Mouse (Mus musculus): ENCODE data around the gene Pla2g16. TPM values are rescaled to one million over a fixed set of nuclear protein-coding genes. Genes with fewer than 3 reads are reported as not detected.

Gene Pla2g16
- polyA plus RNA-seq, 1 experiment from 2014 or later = 18.1 TPM

- H3K9me3 ChIP-seq (ENCODE audit: control insufficient read depth, low read length) = no peaks in the 10 kb centered on the region
Measured at GRCm38 (mm10) chr19:7633786-7634185, 76.5 kb downstream of the Pla2g16 start.

More at GRCm38 (mm10) chr19:7633786-7634185, 76.5 kb downstream of the Pla2g16 start:
- WGBS = 72% methylated on average over 1 of the region's 1 CpGs
- no peak overlapping the region for H3K9ac ChIP-seq (ENCODE audit: low read depth, low read length)
- H3K4me3 ChIP-seq (ENCODE audit: low read depth, low read length) = no peak overlapping the region
- H3K4me2 ChIP-seq (ENCODE audit: low read depth, low read length) = no peak overlapping the region
- H3K36me3 ChIP-seq (ENCODE audit: control insufficient read depth, insufficient read depth, low read length) = no peaks in the 10 kb centered on the region
- no peaks in the 10 kb centered on the region for H3K4me1 ChIP-seq (ENCODE audit: control insufficient read depth, insufficient read depth, low read length)
- H3K27ac ChIP-seq (replicated peaks; ENCODE audit: low read depth, low read length) = no peak overlapping the region
- no peak for ATAC-seq (ENCODE audit: low read depth)
- H3K27me3 ChIP-seq (replicated peaks; ENCODE audit: control insufficient read depth, insufficient read depth, low read length) = no peaks in the 10 kb centered on the region
- no peak for DNase-seq (ENCODE audit: low spot score)

Other genes starting within 250 kb of the Pla2g16 start
- gene Mark2, start 215.6 kb upstream of the Pla2g16 start, polyA plus RNA-seq (2014; fragmentation: Nextera tagmentation; extraction: Ambion mirVana) = 42.0 and 42.1 TPM in 2 replicates
- 18.8 and 23.5 TPM in 2 replicates for gene Spindoc, start 174.5 kb upstream of the Pla2g16 start, polyA plus RNA-seq (2014; fragmentation: Nextera tagmentation; extraction: Ambion mirVana)
- gene 2700081O15Rik, start 139.8 kb upstream of the Pla2g16 start, polyA plus RNA-seq (2014; fragmentation: Nextera tagmentation; extraction: Ambion mirVana) = 10.3 and 11.2 TPM in 2 replicates
- 132 and 136 TPM in 2 replicates for gene Rtn3, start 74.2 kb upstream of the Pla2g16 start, polyA plus RNA-seq (2014; fragmentation: Nextera tagmentation; extraction: Ambion mirVana)
- 19.3 and 19.4 TPM in 2 replicates for gene Atl3, start 63.4 kb upstream of the Pla2g16 start, polyA plus RNA-seq (2014; fragmentation: Nextera tagmentation; extraction: Ambion mirVana)
- gene Lgals12, start 49.7 kb downstream of the Pla2g16 start, polyA plus RNA-seq (2014; fragmentation: Nextera tagmentation; extraction: Ambion mirVana) = 1.0 and 2.1 TPM in 2 replicates
- 0.38 TPM in 1 of 2 replicates, not detected in the other for gene Hrasls5, start 55.1 kb downstream of the Pla2g16 start, polyA plus RNA-seq (2014; fragmentation: Nextera tagmentation; extraction: Ambion mirVana)
- not detected in 2 replicates for gene Slc22a19, start 153.9 kb downstream of the Pla2g16 start, polyA plus RNA-seq (2014; fragmentation: Nextera tagmentation; extraction: Ambion mirVana)
- not detected in 2 replicates for gene Slc22a26, start 245.2 kb downstream of the Pla2g16 start, polyA plus RNA-seq (2014; fragmentation: Nextera tagmentation; extraction: Ambion mirVana)

Data from embryonic facial prominence, embryonic 14.5 days (tissue).